Mouse (Mus musculus): ENCODE data around the gene Ntf5.
"Not testable (repeated sequence)": the region's sequence is repeated elsewhere in the genome, so short reads cannot be mapped to it uniquely, and the experiment has no call there.

Gene Ntf5

GRCm38 (mm10) chr7:45462325-45462724 is 48.8 kb downstream of the Ntf5 start:
- DNase-seq (ENCODE audit: low read depth), result no peak

GRCm38 (mm10) chr7:45462868-45463267 is 49.4 kb downstream of the Ntf5 start:
- DNase-seq (ENCODE audit: low read depth), result not testable (repeated sequence)

GRCm38 (mm10) chr7:45463987-45464778 is 50.7 kb downstream of the Ntf5 start:
- DNase-seq (ENCODE audit: low read depth), result no peak

GRCm38 (mm10) chr7:45465112-45465511 is 51.6 kb downstream of the Ntf5 start:
- no peak for DNase-seq (ENCODE audit: low read depth)

GRCm38 (mm10) chr7:45465549-45465948 is 52.1 kb downstream of the Ntf5 start:
- DNase-seq (ENCODE audit: low read depth), result no peak

GRCm38 (mm10) chr7:45466283-45467089 is 53.0 kb downstream of the Ntf5 start, which contains the start of gene Bax:
TSS of gene Bax (minus strand) at chr7:45466898.
- DNase-seq (ENCODE audit: low read depth), result peak; percentile 83
